Mouse (Mus musculus): ENCODE measurements at regions not wholly inside any gene's neighbourhood (a gene's known extent, or its start where the extent isn't known, plus 50 kb on each side); places are given as distances from the start of the nearest gene placed in this dataset.

- TF ChIP-seq CTCF (IDR thresholded peaks at IDR 0.05; ENCODE audit: control insufficient read depth, insufficient read depth, low read length) (no peak), POLR2A (IDR thresholded peaks at IDR 0.05; ENCODE audit: borderline replicate concordance, control insufficient read depth, low read depth, low read length) (no peak)
- Histone ChIP-seq H3K4me3 (replicated peaks; ENCODE audit: control insufficient read depth, low read depth, low read length) (no peak overlapping the region), H3K27ac (ENCODE audit: control insufficient read depth, insufficient read depth, low read depth, low read length, poor library complexity) (no peak overlapping the region), H3K4me1 (ENCODE audit: control insufficient read depth, insufficient read depth, low read length) (no peaks in the 10 kb centered on the region)
- 77% methylated on average over 8 of the region's 8 CpGs for WGBS
These were observed 99.0 kb upstream of the Thpo start for GRCm38 (mm10) chr16:20833301-20833700.

- no peak for TF ChIP-seq CTCF (IDR thresholded peaks at IDR 0.05; ENCODE audit: control insufficient read depth, insufficient read depth, low read length)
- TF ChIP-seq POLR2A (IDR thresholded peaks at IDR 0.05; ENCODE audit: borderline replicate concordance, control insufficient read depth, low read depth, low read length): no peak
- Histone ChIP-seq H3K4me1 (ENCODE audit: control insufficient read depth, insufficient read depth, low read length) (no peaks in the 10 kb centered on the region), H3K4me3 (replicated peaks; ENCODE audit: control insufficient read depth, low read depth, low read length) (no peak overlapping the region), H3K27ac (ENCODE audit: control insufficient read depth, insufficient read depth, low read depth, low read length, poor library complexity) (no peak overlapping the region)
- 47% methylated on average over 6 of the region's 6 CpGs for WGBS
These were observed 95.6 kb upstream of the Thpo start for GRCm38 (mm10) chr16:20829732-20830435.

- H3K4me1 ChIP-seq (ENCODE audit: control insufficient read depth, insufficient read depth, low read length): no peaks in the 10 kb centered on the region
- no peak overlapping the region for H3K27ac ChIP-seq (ENCODE audit: control insufficient read depth, insufficient read depth, low read depth, low read length, poor library complexity)
- H3K4me3 ChIP-seq (replicated peaks; ENCODE audit: control insufficient read depth, low read depth, low read length): no peak overlapping the region
- TF ChIP-seq CTCF (IDR thresholded peaks at IDR 0.05; ENCODE audit: control insufficient read depth, insufficient read depth, low read length) (no peak), POLR2A (IDR thresholded peaks at IDR 0.05; ENCODE audit: borderline replicate concordance, control insufficient read depth, low read depth, low read length) (no peak)
- 45% methylated on average over 5 of the region's 5 CpGs for WGBS
These were observed 94.9 kb upstream of the Thpo start for GRCm38 (mm10) chr16:20828996-20829731.

GRCm38 (mm10) chr16:20824226-20824625 lies 89.9 kb upstream of the Thpo start:
- H3K4me1 ChIP-seq (ENCODE audit: control insufficient read depth, insufficient read depth, low read length): no peaks in the 10 kb centered on the region
- TF ChIP-seq POLR2A (IDR thresholded peaks at IDR 0.05; ENCODE audit: borderline replicate concordance, control insufficient read depth, low read depth, low read length) (no peak), CTCF (IDR thresholded peaks at IDR 0.05; ENCODE audit: control insufficient read depth, insufficient read depth, low read length) (no peak)
- WGBS: 77% methylated on average over 7 of the region's 7 CpGs
- no peak overlapping the region for H3K27ac ChIP-seq (ENCODE audit: control insufficient read depth, insufficient read depth, low read depth, low read length, poor library complexity)
- H3K4me3 ChIP-seq (replicated peaks; ENCODE audit: control insufficient read depth, low read depth, low read length): no peak overlapping the region

- no peaks in the 10 kb centered on the region for H3K4me1 ChIP-seq (ENCODE audit: control insufficient read depth, insufficient read depth, low read length)
- H3K27ac ChIP-seq (ENCODE audit: control insufficient read depth, insufficient read depth, low read depth, low read length, poor library complexity): no peak overlapping the region
- TF ChIP-seq CTCF (IDR thresholded peaks at IDR 0.05; ENCODE audit: control insufficient read depth, insufficient read depth, low read length) (no peak), POLR2A (IDR thresholded peaks at IDR 0.05; ENCODE audit: borderline replicate concordance, control insufficient read depth, low read depth, low read length) (no peak)
- H3K4me3 ChIP-seq (replicated peaks; ENCODE audit: control insufficient read depth, low read depth, low read length): no peak overlapping the region
These were observed 86.6 kb upstream of the Thpo start for GRCm38 (mm10) chr16:20820939-20821338.

- TF ChIP-seq CTCF (IDR thresholded peaks at IDR 0.05; ENCODE audit: control insufficient read depth, insufficient read depth, low read length) (no peak), POLR2A (IDR thresholded peaks at IDR 0.05; ENCODE audit: borderline replicate concordance, control insufficient read depth, low read depth, low read length) (no peak)
These were observed 85.3 kb upstream of the Thpo start for GRCm38 (mm10) chr16:20819568-20819967.

GRCm38 (mm10) chr16:20818711-20819189 lies 84.4 kb upstream of the Thpo start:
- Histone ChIP-seq H3K27ac (ENCODE audit: control insufficient read depth, insufficient read depth, low read depth, low read length, poor library complexity) (no peak overlapping the region), H3K4me1 (ENCODE audit: control insufficient read depth, insufficient read depth, low read length) (no peaks in the 10 kb centered on the region), H3K4me3 (replicated peaks; ENCODE audit: control insufficient read depth, low read depth, low read length) (no peak overlapping the region)
- TF ChIP-seq CTCF (IDR thresholded peaks at IDR 0.05; ENCODE audit: control insufficient read depth, insufficient read depth, low read length): no peak
- TF ChIP-seq POLR2A (IDR thresholded peaks at IDR 0.05; ENCODE audit: borderline replicate concordance, control insufficient read depth, low read depth, low read length): no peak
- 66% methylated on average over 5 of the region's 5 CpGs for WGBS

More at GRCm38 (mm10) chr16:20819568-20819967, 85.3 kb upstream of the Thpo start:
- H3K27ac ChIP-seq (ENCODE audit: control insufficient read depth, insufficient read depth, low read depth, low read length, poor library complexity): no peak overlapping the region
- H3K4me3 ChIP-seq (replicated peaks; ENCODE audit: control insufficient read depth, low read depth, low read length): no peak overlapping the region
- WGBS: 67% methylated on average over 3 of the region's 3 CpGs
- no peaks in the 10 kb centered on the region for H3K4me1 ChIP-seq (ENCODE audit: control insufficient read depth, insufficient read depth, low read length)

GRCm38 (mm10) chr16:20814976-20815375 lies 80.7 kb upstream of the Thpo start:
- H3K4me3 ChIP-seq (replicated peaks; ENCODE audit: control insufficient read depth, low read depth, low read length): no peak overlapping the region
- TF ChIP-seq CTCF (IDR thresholded peaks at IDR 0.05; ENCODE audit: control insufficient read depth, insufficient read depth, low read length) (no peak), POLR2A (IDR thresholded peaks at IDR 0.05; ENCODE audit: borderline replicate concordance, control insufficient read depth, low read depth, low read length) (no peak)
- no peaks in the 10 kb centered on the region for H3K4me1 ChIP-seq (ENCODE audit: control insufficient read depth, insufficient read depth, low read length)
- WGBS: 80% methylated on average over 2 of the region's 2 CpGs
- H3K27ac ChIP-seq (ENCODE audit: control insufficient read depth, insufficient read depth, low read depth, low read length, poor library complexity): no peak overlapping the region

Data from bone marrow, adult 2 months (tissue).